Mouse (Mus musculus): ENCODE data around the gene Nek6.
A peak's percentile ranks its signal among the peaks of the same experiment; 100 is the strongest.

Gene Nek6

DNA sequence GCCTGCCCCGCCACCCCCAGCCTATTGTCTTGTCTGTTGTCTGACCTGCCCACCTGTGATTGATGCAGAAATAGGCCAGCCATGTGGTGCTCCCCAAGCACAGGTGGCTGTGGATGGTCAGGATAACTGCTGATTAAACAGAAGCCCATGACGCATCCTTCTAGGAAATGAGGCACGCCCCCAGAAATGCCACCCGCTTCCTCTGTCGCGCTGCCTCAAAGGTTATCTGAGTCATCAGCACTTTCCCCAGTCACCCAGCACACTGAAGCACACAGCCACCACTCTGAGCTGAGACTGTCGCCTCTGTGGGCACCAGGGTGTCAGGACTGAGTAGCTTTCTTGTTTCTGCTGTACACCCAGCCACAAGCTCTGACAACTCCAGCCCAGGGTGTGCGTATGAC, 24.9 kb downstream of the Nek6 start:
- peak; percentile 48 for DNase-seq (ENCODE audit: low spot score)

DNA sequence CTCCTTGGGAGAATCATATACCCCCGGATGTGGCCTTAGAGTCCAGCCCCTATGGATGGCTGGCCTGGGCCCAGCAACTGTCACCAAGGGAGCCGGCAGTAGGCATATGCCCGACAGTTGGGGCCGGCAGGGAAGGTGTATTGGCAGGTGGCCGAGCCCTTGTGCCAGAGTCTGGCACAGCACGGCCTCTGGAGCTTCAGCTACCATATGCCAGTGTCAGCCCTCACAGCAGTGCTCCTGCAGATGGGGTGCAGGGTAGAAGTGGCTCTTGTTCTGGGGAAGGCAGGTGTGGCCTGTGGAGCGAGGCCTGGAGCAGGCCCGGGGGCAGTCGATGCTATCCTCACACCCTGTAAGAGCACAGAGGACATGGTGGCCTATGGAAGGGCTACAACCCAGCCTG, 28.2 kb downstream of the Nek6 start:
- DNase-seq (ENCODE audit: low spot score), result no peak

DNA sequence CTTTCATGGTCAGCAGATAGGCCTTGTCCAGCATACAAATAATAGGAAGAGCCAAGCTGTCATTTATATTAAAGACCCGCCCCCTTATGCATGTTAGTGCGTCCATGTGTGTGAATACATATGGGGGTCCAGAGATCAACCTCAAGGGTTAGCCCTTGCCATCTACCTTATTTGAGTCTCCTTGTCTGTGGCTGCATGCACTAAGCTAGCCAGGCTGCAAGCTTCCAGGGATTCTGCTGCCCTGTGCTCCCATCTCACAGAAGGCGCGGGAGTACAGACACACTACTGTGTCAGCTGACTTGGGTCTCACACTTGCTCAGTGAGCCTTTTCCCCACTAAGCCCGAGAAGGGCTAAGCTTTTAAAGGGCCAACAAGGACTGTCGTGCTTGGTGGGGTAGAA, 29.2 kb downstream of the Nek6 start:
- DNase-seq (ENCODE audit: low spot score), result no peak

DNA sequence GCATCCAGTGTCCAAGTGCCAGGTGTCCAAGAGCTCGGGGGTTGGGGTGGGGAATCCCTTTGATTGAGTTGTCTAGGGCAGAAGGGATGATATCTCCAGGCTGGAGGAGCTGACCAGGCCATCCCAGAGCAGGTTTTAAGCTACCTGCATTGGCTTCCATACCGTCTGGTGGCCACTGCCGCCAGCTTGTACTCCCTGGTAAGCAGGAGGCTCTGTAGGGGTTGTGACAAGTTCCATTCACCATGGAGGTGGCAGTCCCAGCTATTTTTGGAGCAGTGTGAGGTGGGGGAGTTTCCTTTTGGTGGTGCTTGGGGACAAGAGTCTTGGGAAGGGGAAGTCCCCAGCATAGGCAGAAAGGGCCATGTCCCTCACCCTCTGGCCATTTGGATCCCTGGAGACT, 29.7 kb downstream of the Nek6 start:
- DNase-seq (ENCODE audit: low spot score), result no peak

DNA sequence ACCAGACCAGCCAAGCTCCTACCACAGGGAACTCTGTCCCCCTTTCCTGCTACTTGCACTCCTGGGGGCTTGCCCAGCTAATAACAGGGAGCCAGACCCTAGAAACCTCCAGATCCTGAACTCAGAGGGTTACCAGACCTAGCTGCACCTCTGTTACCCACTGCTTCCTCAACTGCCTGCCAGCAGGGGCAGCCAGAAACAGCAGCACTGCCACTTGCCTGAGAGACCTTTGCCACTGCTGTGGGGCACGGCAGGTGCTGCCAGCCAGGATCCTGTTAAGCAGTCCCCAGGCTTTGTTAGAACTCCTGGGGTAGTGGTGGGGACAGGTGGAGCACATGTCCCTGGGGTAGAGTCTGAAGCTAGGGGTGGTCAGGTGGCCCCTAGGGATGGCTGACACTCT, 30.1 kb downstream of the Nek6 start:
- no peak for DNase-seq (ENCODE audit: low spot score)

DNA sequence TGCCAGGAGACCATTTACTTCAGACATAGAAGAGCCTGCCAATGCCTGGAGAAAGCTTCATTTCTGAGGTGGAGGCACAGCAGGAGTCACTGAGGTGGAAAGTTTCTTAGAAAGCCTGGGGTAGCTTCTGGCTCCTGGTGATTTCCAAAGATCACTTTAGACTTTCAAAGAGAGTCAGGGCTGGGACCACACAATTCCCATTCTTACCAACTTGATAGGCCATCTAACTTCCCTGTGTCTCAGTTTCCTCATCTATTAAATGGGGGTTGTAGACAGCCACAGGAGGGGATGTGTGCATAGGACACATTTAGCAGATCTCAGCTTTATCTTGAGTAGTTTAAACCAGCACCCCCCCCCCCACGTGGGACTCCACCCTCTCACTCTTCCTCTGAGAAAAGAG, 30.9 kb downstream of the Nek6 start:
- DNase-seq (ENCODE audit: low spot score), result no peak

DNA sequence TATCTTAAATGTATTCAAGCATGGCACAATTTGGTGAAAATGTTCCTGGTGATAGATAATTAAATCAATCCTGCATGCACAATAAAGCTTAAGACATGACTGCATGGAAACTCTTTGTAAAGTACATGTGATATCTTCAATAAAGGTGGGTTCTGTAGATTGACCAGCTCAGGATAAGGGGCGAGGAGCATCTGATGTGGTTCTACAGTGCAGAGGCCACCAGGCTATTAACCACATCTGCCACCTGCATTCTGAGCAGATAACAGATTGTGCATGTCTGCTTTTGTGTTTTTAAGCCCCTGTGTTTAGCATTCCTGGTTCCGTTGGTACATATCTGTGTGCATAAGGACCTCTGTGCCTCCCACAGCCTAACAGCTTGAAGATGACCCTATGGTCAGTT, 31.7 kb downstream of the Nek6 start:
- DNase-seq (ENCODE audit: low spot score), result no peak

DNA sequence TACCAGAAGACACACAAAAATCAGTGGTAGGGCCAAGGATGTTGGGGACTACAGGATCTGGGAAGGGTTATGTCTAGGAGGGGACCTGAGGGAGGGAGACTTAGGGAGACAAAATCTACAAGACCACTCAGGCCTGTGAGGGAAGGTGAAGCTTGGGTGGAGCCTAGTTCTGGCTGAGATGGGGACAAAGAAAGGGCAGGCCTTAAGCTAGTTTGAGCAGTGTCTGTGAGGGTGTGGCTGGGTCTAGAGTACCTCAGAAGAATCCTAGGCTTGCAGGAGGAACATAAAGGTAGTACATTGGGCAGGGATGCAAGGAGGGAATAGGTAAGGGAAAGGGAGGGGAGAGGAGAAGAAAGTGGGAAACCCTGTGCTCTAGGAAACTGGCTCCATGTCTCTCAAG, 32.9 kb downstream of the Nek6 start:
- DNase-seq (ENCODE audit: low spot score), result no peak

DNA sequence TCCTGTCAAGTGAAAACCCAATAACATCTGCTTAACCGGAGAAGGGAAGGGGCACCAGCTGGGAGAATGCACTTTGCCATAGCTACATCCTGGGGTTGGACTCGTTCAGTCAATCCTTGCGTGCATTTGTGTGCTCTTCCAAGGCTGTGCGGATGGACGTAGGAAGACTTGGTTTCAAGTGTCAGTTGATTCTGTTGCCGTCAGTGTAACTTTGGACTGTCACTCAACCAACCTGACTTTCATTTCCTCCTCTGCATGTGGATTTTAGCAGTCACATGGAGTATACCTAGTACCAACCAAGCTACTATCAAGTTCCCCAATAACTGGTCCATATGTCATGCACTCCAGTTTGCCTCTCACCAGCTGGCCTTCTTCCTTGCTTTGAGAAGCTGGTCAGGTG, 33.5 kb downstream of the Nek6 start:
- DNase-seq (ENCODE audit: low spot score), result no peak

DNA sequence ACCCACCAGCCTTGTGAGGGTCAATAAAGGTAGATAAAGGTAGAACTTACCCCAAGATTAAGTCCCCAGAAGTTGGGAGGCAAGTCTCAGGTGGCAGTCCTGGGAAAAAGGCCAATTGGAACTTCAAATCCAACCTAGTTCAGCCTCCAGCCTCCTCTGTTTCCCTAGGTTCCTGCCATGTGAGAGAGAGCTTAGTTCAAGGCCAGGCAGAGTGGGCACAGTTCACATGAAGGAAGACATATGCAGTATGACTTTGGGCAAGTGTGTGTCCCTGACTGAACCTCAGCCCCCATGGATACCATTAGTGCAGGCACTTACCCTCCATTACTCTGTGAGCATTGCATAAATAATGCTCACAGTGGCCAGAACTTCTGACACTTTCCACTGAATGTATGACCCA, 34.3 kb downstream of the Nek6 start:
- no peak for DNase-seq (ENCODE audit: low spot score)

DNA sequence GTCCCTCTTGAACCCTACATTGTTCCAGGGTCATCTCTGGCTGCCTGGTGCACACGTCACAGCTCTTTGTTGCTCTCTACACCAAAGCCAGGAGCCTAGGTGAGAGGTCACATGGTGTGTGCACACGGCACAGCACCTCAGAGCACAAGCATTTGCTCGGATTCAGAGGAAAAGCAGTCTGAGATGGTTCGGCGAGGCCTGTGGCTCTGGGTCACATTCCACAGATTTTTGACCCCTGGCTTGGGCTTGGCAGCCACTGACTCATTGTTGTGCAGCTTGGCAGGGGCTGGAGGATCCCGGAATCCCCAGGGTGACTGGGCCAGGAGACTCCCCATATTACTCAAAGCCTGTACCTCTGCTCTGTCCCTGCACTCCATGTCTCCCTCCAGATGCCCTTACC, 34.8 kb downstream of the Nek6 start:
- no peak for DNase-seq (ENCODE audit: low spot score)

DNA sequence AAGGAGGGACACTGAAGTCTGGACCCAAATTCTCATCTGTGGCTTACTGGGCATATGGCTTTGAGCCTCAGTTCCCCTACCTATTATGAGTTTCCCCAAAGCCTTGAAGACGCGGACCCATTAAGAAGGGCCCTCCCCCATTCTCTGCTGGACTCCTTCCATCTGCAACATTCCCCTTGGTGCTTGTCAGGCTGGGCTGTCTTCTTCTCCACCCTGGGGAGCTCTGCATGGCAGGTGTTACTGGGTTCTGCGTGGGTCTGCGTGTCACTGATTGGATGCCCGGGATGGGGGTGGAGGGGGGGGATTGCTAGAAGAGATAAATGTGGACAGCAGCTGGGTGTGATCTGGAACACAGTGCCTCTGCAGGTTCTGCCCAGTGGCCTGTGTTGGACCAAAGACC, 35.3 kb downstream of the Nek6 start:
- DNase-seq (ENCODE audit: low spot score), result no peak

DNA sequence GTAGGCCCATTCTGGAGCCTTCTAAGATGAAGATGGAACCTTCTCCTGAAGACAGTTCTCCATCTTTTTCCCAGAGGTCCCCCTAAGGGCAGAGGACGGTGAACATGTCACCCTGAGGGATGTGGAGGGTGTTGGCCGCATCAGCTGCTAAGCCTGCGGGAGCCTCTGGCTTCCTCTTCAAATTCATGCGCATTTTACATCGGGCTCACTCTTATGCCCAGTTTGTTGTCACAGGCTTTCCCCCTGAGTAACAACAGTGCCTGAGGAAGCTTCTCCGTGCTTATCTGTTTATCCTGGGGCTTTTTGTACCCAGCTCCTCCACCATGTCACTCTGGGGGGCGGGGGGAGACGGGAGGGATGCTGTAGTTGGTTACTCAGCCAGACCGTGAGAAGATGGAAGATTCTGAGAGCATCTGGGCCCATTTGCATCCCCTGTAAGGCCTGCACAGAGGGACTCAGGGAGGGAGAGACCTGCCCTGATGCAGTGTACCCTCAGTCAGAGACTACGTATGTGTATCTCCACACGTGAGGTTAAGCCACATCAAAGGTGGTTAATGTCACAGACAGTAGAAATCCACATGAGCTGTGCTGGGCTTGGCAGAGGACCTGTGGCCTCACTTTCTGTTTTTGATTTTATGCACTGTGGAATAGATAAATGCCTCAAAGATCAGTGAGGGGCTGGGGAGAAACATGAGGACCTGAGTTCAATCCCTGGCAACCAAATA, 36.5 kb downstream of the Nek6 start:
- no peak for DNase-seq (ENCODE audit: low spot score)

DNA sequence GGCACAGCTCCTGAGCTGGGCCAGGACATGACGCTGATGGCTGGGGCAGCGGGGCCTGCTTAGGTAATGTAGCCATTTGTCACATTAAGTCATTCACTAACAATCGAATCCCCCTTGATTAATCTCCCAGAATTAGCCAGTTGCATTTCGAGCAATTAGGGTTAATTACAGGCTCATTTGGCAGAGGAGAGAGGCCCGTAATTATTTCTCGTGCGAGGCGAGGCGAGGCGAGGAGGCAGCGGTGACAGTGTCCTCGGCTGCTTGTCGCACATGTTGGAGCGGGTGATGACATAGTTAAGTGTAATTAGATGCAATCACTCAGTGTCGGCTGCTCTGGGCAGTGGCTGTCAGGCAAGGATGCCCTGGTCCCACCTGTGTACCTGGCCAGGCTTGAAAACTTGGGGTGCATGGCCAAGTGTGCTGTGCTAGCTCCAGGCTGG, 40.6 kb downstream of the Nek6 start:
- DNase-seq (ENCODE audit: low spot score), result no peak

DNA sequence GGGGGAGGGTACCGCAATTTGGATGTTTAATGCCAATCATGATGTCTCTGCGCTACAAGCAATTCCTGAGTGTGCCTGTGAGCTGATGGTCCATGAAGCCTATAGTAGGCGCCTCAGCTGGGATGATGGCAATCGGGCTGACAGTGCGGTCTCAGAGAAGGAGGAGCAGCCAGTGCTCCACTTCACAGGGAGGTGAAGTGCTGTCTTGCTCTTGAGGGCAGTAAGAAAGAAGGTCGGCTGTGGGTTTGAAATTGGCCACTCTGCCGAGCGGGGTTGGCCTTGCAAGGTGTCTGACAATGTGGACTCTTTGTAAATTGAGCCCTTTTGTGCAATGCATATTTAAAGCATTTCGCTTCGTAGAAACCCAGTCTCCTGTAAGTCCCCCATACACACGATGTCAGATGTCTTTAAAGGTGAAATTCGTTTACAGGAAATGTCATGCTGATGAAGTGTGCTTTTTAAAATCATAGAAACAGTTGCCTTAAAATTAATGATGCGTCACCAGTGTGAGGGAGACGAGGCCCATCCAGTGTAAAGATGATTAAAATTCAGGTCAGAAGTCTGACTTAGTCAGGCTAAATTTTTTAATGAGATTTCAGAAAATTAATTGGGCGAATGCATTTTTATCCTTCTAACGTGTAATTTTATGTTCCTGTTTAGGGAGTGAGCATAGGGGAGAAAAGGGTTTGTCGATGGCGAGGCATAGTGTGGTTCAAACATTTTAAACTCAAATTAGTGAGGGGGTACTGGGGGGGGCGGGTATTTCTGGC, 43.0 kb downstream of the Nek6 start:
- DNase-seq (ENCODE audit: low spot score), result no peak

DNA sequence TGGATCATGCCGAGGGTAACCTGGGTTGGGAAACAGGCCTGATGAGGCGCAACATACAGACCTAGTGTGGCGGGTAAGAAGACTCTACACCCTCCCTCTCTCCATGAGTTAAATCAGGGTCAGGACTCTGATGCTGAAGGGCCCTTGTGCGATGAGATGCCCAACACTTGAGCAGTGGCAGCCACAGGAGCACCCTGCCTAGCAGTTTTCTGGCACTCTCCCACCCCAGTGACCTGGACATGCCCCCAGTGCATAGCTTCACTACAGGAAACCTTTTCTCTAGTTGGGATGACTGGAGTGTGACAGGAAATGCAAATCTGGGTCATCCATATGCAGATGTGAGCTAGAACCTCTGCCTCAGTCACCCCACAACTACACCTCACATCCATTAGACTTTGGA, 44.2 kb downstream of the Nek6 start:
- DNase-seq (ENCODE audit: low spot score), result no peak

DNA sequence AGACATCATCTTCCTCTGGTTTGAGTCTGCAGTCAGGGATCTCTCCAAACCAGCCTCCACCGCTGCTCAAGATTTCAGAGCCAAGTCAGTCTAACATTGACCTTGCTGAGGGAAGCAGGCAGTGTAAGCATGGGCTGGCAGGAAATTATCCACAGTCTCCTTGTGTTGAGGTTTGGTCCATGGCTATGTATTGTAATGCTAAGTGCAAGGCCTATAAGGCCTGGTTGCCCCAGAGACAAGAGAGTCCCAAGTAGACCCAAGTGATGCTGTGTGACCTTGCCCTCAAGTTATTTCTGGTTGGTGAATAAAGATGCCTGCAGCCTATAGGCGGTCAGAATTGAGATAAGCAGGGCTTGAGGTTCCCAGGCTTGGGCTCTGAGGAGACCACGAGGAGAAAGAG, 45.3 kb downstream of the Nek6 start:
- no peak for DNase-seq (ENCODE audit: low spot score)

DNA sequence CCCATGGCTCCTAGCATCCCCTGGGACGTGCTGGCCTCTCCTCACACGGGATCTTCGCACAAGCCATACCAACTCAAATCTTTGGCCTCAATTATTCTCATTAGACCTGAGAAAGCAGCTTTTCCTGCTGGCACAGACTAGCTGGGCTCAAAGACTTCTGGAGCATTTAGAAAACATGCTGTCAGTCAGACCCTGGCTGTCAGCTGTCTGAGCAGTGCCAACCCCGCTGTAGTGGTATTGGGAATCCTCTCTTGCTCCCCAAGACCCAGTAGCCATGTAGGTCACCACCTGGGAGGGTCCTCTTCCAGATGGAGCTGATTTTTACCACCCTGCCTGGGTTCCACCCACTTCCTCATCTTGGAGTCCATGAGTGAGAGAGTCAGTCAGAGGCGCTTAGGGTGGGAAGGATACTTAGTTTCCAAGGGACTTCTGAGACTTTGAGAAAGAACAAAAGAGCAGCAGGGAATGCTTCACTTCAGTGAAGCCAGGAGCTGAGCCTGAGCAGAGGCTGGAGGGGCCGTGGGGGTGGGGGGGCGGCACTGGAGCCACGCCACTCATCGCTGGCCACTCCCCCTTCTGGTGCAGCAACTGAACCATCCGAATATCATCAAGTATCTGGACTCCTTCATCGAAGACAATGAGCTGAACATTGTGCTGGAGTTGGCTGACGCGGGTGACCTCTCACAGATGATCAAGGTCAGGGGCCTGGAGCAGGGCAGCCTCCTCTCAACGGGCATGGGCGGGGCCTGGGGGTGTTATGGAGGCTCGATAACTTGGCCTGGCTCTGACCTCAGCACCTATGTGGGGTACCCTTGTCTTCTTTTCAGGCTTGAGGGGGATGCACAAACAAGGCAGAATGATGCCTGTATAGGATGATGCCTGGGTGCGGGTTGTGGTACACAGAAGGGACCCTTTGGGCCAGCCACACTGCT, 49.1 kb downstream of the Nek6 start:
- DNase-seq (ENCODE audit: low spot score), result no peak

DNA sequence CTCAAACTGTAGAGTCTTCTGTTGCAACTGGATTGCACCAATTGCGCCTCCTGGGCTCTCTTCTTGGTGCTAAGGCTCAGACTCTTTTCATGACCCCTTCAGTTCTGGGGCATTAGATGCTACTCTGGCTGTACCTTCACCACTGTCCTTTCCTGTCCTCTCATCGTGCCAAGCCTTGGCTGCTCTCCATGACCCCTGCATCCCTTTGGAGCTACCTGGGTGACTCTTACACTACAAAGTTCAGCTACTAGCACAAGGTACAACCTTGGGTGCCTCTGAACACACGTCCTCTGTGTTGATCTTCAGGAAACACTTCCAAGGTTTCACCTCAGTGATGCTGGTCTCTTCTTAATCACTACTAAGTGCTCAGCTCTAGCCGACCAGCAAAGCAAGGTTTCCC, 51.2 kb downstream of the Nek6 start:
- no peak for DNase-seq (ENCODE audit: low spot score)

DNA sequence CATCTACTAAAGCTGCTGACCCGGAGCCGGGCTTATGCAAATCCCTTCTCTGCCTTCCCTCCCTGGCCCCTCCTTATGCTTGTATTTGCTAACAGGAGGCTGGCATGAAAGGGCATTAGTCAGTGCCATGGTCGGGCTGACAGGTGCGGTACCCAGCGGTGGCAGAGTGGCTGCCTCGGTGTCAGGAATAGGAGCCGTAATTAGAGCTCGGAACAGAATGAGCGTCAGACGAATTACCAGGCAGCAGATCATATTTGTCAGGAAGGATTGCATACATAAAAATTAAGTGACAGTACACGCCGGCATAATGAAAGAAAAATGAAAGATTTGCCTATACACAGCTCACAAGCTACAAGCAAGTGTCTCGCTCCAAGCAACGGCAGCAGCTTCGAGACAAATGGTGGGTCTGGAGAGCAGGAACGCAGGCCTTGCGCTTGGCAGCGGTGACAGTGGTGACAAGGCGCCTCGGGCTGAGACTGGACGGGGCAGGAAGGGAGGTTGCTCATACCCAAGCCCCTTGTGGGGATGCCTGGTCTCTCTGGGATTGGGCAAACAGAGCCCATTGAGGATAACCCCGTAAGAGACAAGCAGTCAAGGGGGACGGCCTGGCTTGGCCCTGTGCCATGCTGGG, 60.6 kb downstream of the Nek6 start:
- DNase-seq (ENCODE audit: low spot score), result no peak

DNA sequence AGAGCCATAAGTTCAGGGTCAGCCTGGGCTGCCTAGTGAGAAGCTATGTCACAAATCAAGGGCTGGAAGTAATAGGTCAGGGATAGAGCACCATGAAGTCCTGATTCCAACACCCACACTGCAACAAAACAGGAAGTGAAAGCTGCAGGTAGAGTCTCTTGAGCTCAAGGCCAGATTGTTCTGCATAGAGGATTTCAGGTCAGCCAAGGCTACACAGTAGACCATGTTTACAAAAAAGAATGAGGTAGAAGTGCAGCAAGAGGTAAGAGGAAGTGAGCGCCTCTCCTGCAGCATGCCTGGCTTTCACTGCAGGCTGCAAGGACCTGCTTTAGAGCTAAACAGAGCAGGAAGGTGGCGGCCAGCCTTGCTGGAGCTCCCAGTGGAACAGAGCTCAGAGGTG, 63.3 kb downstream of the Nek6 start:
- DNase-seq (ENCODE audit: low spot score), result no peak

All from layer of hippocampus, adult 9-10 months (tissue).